Mouse (Mus musculus) R1 (cell line): ENCODE results near the gene Kctd15.

Experiments used
- DNase-seq: peaks from one replicate; pipeline ENCODE4 v3.0.0-alpha.2; 2018; ENCODE audit warnings: low read depth, low spot score

Gene Kctd15

DNA sequence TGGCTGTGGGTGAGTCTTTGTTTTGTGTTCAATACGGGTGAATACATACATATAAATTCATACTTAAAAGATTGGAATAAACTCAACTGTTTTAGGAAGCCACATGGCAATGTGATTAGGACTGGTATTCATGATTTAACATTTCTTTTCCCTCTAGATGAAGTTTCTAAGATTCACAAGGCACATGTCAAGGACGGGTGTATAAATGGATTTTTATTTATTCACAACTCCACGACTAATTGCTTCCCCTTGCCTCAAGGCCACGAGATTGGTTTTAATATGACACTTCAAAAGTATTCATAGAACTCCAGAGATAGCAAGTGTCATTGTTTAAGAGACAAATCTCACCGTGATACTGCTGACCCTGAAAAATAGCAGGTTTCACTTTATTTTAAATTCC is at the start of gene Kctd15:
Gene Kctd15 (minus strand): TSS at position 101 of the 400 bp plus-strand sequence.
- DNase-seq = no peak

DNA sequence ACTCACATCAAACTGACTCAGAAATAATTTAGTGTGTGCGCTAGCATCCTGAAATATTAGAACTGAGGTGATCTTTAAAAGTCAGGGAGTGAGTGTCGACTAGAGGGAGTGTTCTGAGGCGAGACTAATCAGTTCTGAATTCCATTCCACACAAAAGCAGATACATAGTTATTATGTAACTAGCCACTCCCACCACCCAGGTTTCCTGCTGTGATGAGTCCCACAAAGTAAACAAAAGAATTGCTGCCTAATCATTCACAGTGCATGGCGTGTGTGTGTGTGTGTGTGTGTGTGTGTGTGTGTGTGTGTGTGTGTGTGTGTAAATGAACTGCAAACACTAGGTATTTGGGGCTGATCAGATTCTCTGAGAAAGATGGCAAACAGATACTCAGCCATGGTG is 47.9 kb upstream of the Kctd15 start:
- DNase-seq = peak; percentile 45

- DNase-seq = no peak
Measured at GRCm38 (mm10) chr7:34703437-34703836, 46.9 kb upstream of the Kctd15 start.

- DNase-seq = peak; percentile 68
Measured at GRCm38 (mm10) chr7:34702718-34703351, 46.3 kb upstream of the Kctd15 start.

DNA sequence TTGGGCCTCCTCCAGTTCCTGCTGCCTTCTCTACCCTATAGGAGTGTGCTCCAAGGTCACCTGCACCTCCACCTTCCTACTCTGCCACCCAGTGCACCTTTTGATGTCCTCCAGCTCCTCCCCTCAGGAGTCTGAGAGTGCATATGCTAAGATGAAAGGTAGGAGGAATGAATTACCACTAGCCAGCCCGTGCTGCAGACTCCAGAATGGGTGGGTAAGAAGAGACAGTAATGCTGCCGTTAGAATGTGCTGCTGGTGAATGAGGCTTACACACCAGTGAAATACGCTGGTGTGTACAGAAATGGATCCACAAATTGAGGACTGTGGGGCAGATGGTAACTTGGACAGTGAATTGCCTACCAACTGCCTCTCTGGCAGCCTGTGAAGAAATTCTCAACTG is 43.4 kb upstream of the Kctd15 start:
- DNase-seq = no peak

DNA sequence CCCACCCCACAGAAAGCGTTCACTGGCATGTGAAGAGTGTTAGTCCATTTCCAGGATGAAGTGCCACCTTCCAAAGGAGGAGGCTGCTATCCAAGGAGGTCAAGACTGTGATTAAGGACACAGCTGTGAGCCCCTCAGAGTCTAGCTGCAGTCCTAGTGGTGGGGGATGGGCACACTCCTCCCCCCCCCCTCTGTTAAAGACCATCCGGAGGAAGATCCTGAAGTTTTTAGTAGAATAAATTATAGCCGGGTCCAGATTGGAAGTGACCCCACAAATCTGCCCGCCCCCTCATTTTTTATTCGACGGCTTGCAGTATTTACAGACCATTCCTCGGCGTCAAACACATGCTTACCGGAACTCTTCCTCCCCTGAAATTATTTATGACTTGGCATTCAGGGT is 41.7 kb upstream of the Kctd15 start:
- DNase-seq = no peak

DNA sequence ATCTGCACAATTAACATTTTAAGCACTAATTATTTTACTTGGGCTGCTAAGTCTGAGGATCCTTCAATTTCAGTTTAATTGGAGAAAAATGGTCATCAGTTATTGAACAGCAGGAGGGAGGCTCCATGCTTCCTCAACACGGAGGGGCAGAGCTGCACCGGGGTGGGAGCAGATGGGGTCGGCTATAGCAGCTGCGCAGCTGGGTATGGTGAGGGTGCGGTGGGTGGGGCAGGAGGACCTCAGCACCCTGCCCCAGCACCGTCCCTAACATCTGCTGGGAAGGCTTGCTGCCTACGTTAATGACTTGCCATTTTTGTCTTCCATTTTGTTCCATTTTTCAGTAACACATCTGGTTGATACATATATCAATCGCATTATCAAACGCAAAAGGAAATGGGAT is 39.6 kb upstream of the Kctd15 start:
- DNase-seq = no peak

DNA sequence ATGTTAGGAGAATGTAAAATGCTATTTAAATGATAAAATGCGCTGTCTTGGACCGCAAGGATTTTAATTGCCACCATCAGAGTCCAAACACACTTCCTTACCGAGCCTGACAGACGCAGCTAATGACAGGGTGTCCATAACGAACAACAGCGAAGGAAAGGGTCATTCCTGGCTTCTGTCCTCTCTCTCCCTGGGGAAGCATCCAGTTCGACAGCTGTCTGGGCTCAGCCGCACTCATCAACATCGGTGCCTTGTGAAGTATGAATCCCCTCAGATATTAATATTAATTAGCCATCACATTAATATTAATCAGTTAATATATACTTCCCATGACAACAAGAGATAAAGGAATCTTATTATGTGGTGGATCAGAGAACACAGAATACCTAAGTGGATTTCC is 38.4 kb upstream of the Kctd15 start:
- no peak for DNase-seq

DNA sequence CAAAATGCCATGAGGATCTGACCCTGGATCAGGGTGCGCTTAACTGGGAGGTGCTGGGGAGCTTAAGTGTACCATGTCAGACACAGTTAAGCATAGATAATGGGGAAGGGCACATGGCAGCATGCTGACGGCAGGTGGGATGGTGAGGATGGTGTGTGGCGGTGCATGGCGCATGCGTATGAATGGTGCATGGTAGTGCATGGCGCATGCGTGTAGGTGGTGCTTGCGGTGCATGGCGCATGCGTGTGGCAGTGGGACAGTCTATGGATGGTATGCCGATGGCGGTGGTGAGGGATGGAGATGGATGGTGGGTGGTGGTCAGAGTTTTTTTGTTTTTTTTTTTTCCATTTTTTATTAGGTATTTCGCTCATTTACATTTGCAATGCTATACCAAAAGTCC is 37.4 kb upstream of the Kctd15 start:
- peak; percentile 69 for DNase-seq

DNA sequence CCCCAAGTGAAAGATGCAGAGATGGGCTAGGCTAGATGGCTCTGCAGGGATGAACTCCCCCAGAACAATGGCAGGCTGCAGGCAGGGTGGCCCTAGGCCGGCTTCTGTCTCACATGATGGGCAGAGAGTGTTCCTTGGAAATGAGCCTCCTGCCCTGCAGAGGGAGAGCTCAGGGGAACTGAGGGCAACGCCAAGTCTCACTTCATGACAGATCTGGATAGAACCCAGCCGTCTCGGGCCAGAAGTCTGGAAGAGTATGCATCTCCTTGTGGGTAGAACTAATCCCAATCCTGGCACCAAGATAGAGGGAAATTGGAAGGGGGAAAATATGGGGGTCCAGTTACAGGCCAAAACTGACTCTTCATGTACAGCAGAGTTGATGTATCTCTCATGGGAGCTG is 36.5 kb upstream of the Kctd15 start:
- DNase-seq = no peak

GRCm38 (mm10) chr7:34690111-34690510 is 33.6 kb upstream of the Kctd15 start:
- no peak for DNase-seq

DNA sequence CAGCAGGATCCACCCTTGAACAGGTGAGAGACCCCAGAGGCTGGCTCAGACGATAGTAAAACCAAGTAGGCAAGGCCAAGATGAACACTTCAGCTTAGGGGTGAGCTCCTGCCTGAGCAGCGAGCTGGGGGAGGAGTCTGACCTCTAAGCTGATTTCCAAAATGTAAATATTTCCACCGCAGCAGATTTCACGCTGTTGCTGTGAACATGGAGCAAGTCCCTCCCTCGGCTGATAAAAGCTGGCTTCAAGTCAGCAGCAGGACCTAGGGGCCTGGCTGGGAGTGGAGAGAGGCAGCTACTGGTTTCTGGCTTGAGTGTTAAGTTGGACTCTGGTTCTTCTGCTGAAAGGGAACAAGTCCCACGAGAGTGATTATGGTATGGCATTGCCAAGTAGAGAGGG is 32.5 kb upstream of the Kctd15 start:
- no peak for DNase-seq

- no peak for DNase-seq
Measured at GRCm38 (mm10) chr7:34685801-34686200, 29.3 kb upstream of the Kctd15 start.

DNA sequence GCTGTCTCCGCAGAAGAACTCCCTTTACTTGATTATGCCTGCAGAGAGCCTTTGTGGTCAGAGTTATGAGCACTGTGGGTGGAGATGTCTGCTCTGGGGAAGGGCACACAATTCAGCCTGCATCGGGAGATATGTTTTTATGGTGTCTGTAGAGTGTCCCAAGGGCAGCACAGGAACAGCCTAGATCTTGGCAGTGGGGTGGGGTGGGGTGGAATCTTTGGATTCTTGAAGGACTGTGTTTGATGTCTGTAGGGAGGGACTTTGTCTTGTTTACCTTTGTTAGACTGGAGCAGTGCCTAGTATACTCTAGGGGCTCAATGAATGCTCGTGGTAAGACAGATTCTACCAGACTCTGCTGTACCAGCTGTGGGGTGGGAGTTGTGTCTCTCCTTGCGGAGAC is 28.6 kb upstream of the Kctd15 start:
- DNase-seq = no peak

DNA sequence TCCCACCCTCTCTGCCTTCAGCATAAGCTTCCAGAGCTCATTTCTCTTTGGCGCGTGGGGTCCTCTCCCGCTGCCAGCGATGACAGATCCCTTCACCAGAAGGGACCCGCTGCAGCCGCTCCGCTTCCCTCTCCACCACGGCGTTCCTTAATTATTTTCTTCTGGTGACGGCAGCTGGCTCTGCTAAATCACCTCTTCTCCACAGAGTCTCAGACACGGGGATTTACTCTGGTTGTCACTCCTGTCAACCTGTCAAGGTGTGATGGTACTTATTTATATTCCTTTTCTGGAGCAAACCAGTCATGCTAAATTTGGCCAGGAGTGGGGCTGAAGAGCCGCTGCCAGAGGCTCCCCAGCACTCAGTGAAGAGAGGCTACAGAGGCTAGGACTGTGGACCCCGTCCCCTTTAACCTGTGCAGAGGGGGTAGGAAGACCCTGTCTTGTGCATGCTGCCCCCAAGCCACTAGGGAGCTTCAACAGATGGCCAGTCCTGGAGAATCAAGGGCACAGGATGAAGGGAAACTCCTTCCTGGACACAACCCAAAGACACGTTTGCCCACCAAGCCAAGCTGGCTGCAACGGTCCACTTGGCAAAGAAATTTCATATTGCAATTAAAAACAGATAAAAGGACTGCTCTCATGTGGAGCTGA is 24.4 kb upstream of the Kctd15 start:
- DNase-seq = no peak

- DNase-seq = no peak
Measured at GRCm38 (mm10) chr7:34679886-34680285, 23.4 kb upstream of the Kctd15 start.

DNA sequence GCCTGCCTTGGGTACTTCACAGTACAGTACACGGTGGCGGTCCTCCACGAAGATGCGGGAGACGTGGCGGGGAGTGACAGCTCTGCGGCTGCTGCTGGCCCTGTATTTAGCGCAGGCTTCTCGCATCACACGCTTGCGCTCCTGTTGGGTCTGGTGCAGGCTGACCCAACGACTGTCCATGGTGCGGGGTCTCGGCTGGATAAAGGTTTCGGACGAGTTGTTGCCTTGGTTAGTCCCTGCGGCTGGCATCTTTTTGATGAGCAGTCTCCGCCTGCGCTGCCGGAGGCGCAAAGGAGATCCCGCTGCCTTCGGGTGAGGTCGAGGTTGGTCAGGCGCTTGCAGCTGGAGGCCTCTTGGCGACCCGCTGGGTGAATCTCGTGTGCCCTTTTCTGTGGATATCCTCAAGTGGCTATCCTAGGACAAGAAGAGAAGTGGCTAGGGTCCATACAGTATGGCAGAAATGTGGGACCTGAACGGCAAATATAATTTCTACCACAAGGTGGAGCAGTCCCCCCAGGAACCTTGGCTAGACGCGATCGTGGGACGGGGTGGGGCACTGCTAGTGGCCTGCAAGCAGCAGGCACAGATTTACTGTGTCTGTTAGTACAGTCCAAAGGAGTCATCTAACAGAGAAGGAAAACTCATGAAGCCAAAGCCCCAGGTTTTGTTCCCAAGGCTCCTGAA is 19.4 kb upstream of the Kctd15 start:
- DNase-seq = peak; percentile 83

GRCm38 (mm10) chr7:34675120-34675790 is 18.7 kb upstream of the Kctd15 start:
- DNase-seq = no peak

DNA sequence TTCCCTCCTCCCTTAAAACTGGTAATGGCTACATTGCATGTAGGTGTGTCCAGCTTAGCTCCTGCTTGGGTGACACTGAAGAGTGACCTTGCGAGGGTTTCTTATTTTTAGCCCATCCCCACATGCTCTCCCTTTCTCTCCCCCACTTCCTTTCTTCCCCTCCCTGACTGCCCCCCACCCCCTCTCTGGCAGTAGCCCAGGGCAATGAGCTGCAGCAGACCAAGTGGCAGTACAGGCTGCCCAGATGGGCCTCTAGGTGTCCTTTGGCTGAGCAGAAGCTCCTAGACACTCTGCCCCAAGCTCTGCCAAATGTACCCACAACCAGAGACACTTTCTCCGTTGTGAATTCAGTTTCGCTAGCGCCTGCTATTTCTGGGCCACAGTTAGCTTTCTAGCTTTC is 16.4 kb upstream of the Kctd15 start:
- no peak for DNase-seq

- peak; percentile 87 for DNase-seq
Measured at GRCm38 (mm10) chr7:34671911-34672310, 15.4 kb upstream of the Kctd15 start.

GRCm38 (mm10) chr7:34670778-34671177 is 14.2 kb upstream of the Kctd15 start:
- DNase-seq = no peak

- DNase-seq = peak; percentile 92
Measured at GRCm38 (mm10) chr7:34669336-34669735, 12.8 kb upstream of the Kctd15 start.
